Mouse (Mus musculus): ENCODE measurements around the gene Ptgis.

Gene Ptgis

DNA sequence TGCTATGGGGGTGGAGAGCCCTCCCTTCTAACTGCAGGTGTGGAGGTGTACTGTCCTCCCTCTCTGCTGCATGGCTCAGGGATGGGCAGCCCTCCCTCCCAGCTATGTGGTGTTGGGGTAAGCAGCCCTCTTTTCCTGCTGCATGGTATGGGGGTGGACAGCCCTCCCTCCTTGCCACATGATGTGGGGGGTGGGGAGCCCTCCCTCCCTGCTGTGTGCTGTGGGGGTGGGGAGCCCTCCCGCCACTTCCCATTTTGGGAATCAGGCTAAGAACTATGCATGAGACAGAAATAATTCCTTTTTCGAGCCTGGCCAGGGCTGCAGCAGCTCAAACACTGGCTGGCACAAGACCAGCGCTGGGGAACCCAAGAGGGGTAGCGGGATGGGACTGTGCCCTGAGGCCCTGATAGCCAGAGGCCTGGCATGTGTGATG lies 84.8 kb downstream of the Ptgis start:
- peak; percentile 76 for DNase-seq (ENCODE audit: low read depth, low spot score)

DNA sequence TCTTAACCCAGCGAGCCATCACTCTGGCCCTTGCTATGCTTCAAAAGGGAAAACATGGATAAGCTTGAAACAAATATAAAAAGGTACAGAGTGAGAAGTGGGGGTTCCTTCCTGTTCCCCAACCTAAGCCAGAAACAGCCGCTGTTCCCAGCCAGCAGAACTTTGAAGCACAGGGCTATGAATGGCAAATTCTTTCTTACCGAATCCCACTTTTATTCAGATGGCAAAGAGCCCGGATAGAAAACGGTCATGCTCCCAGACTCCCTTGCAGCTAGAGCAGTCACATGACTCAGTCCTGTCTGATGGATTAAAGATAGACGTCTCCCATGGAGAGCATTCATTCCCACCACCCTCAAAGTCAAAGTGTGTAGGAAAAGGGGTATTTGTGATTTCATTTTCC lies 89.5 kb downstream of the Ptgis start:
- DNase-seq (ENCODE audit: low read depth, low spot score) = peak; percentile 60

DNA sequence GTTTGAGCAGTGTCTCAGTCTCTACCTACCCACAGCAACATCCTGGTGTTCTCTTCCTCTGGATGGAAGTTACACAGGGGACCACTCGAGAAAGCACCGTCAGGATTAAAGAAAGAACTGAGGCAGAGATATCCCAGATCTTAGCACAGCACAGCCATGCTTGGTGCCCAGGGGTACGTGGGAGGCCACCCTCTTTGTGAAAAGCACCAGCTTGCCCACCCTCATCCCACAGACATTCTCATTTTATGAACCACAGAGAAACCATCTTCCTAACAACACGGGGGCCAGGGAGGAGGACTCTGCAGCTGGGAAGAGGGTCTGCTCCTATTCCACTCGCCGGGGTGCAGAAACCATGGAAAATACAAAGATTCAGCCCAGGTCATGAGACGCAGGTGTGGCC lies 90.3 kb downstream of the Ptgis start:
- no peak for DNase-seq (ENCODE audit: low read depth, low spot score)

DNA sequence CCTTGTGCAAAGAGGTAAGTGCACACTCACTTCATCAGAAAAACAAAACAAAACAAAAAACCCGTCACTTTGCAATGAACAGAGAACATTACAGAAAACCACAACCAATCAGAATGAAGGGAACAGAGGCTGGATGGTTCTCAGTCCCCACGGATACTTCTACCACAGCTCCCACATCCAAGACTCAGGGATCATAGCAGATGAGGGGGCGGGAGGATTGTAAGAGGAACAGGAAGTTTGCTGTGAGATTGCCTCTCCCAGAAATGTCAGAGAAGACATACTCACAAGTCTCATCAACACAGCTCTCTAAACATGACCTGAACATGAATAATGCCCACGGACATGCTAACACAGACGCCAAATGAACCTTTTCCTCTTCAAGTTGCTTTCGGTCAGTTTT lies 91.4 kb downstream of the Ptgis start:
- DNase-seq (ENCODE audit: low read depth, low spot score) = peak; percentile 67

DNA sequence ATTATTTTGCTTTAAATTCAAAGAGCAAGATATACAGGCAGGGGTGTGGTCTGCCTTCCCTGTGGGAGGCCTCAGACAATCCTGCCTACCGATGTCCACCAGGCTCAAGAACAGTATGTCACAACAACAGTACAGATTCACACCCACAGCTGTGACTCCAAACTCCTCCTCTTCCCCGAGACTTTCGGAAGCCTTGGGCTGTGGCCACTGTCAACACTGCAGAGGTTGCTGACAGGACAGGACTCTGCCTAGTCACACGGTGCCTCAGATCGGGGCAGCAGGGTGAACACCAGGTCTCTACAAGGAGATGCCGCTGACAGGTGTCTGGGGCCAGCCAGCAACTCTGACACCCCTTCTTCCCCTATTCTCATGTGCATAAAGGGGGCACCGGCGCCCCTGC lies 92.7 kb downstream of the Ptgis start:
- DNase-seq (ENCODE audit: low read depth, low spot score) = no peak

DNA sequence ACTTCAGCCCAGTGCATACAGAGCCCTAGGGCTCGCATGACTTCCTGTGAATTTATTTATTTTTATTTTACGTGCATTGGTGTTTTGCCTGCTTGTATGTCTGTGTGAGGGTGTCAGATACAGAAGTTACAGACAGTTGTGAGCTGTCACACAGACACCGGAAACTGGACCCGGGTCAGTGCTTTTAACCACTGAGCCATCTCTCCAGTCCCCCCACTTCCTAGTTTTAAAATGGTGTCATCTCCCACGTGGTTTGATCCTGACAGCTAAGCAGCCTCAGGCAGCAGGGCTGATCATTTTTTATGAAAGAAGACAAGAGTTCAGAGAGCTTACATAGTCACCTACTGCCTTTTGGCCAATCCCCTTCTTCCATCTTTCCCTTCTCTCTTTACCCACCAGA lies 94.5 kb downstream of the Ptgis start:
- no peak for DNase-seq (ENCODE audit: low read depth, low spot score)

DNA sequence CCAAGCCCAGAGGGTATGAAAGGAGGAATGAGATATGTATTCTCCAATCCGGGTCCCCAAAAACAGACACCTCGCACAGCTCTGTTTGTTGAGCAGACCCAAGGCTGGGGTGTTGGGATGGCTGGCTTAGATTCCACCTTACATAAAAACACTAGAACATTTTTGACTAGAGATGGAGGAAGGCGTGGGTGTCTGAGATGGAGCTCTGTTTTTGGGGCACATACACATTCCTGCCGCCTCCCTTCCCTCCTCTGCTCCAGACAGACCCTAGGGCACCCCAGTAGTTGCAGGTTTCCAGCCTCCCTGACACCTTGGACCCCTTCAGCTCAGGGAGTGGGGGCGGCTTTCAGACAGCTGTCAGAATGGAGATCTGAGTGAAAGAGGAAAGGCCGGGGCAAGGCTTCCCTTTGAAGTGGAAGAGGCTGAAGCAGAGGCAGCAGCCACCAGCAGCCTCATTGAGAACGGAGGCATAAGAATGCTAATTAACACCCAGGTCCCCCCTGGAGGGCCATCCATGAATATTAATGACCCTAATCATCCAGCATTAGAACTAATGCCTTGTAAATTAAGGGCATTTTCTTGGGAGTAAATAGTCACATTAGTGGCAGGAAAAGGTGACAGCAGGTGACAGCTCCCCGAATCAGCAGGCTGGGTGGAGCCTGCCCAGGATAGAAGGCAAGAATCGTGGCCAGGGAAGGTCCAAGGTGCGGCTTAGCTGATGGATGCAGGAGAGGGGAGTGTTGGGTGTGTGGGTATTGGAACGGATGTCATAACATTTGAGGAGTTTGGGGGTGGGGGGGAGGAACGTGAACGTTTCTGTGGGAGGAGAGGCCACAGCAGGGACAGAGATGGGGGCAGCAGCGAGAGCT lies 95.7 kb downstream of the Ptgis start:
- DNase-seq (ENCODE audit: low read depth, low spot score) = peak; percentile 89

DNA sequence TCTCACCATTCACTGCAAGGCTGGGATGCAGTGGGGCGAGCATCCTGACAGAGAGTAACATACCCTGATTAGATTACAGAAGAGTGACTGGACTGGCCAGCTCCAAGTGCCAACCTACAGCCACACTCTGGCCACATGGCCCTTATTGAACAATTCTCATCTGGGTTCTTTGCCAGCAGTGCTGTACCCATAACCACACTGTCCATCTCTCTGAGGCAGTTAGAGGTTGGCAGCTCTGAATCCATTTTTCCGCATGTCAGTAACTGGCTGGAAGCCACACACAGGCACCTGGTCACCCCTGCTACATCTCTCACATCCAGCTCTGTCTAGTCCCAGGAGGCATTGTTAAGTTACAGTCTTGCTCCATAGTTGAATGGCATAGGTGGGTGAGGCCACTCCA lies 96.5 kb downstream of the Ptgis start:
- DNase-seq (ENCODE audit: low read depth, low spot score) = no peak

DNA sequence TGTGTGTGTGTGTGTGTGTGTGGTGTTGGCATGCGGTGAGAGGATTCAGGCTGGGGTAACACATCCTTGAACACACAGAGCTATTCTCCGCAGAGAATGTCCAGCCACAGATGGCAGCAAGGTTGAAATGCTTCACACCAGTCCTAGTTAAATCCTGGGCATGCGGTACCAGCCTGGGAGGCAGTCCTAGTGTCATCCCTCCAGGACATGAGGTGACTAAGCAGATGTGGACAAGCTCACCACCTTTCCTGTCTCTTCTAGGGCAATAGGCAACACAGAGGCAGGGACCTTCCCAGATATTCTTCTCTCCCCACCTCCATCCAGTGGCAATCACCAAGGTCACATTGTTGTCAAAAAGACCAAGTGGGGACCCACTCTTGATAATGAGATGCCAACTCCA lies 98.1 kb downstream of the Ptgis start:
- DNase-seq (ENCODE audit: low read depth, low spot score) = no peak

DNA sequence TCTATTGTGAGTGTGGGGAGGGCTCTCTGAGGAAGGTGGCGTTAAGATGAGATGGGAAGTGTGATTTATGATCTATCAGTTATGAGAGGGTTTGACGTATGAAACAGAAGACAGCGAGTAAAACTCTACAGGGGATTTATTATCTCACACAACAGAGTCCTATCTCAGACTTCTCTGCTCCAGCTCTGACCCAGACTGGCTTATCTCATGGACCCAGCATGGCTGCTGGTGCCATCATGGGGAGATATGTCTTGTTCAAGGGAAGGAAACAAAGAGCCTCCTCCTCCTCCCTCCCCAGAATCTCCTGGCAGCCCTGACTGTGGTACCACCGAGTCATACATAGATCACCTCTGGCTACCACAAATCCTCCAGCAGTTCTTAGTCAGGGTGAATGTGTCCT lies 98.6 kb downstream of the Ptgis start:
- no peak for DNase-seq (ENCODE audit: low read depth, low spot score)

Data from brain, adult 2 months (tissue).